Mouse (Mus musculus) megakaryocyte, embryonic 14.5 days (primary cell): ENCODE measurements around the gene Zfp189.

Experiments
- FLI1 ChIP-seq: IDR thresholded peaks from 2 replicates; pipeline ENCODE4 v1.6.1; 2012; ENCODE audit warnings: low read length, inconsistent platforms, mixed read lengths
- GATA1 ChIP-seq: IDR thresholded peaks from 3 replicates; pipeline ENCODE4 v1.6.1; 2012; ENCODE audit warnings: mixed read lengths, low read length, inconsistent platforms, borderline replicate concordance

DNA sequence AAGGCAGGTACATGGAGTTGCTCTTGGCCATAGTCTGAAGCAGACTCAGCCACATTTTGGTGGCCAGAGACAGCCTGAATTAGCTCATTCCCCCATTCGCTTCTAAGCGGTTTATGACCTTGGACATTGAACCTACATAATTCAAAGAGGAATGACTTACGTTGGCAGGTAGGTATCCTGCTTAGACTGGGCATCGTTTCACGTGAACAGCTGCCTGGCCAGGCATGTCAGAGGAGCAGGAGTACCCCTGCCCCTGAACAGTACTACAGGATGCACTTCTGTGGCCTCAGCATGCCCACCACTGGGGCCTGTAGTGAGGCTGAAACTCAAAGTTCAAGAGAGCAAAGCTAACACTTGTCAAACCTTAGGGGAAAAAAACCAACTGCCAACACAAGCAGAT lies 32.4 kb downstream of the Zfp189 start:
- TF ChIP-seq GATA1 (no peak), FLI1 (no peak)
